Mouse (Mus musculus) R1 (cell line): ENCODE measurements at regions not wholly inside any gene's neighbourhood (a gene's known extent, or its start where the extent isn't known, plus 50 kb on each side); places are given as distances from the start of the nearest gene placed in this dataset.

Source experiments
- DNase-seq: peaks from one replicate; pipeline ENCODE4 v3.0.0-alpha.2; 2018; ENCODE audit warnings: low read depth, low spot score

GRCm38 (mm10) chr7:90059249-90059628 is 70.8 kb upstream of the Picalm start:
- DNase-seq = peak; percentile 37

GRCm38 (mm10) chr7:90059629-90060301 is 70.2 kb upstream of the Picalm start:
- DNase-seq = no peak

- DNase-seq = no peak
Measured at GRCm38 (mm10) chr7:90060343-90061175, 69.5 kb upstream of the Picalm start.

GRCm38 (mm10) chr7:90061701-90062100 is 68.3 kb upstream of the Picalm start:
- DNase-seq = no peak

GRCm38 (mm10) chr7:90062874-90063273 is 67.1 kb upstream of the Picalm start:
- DNase-seq = no peak

GRCm38 (mm10) chr7:90064198-90064597 is 65.8 kb upstream of the Picalm start:
- DNase-seq = no peak

GRCm38 (mm10) chr7:90065269-90065955 is 64.6 kb upstream of the Picalm start:
- no peak for DNase-seq

GRCm38 (mm10) chr7:90066275-90066674 is 63.7 kb upstream of the Picalm start:
- no peak for DNase-seq

- no peak for DNase-seq
Measured at GRCm38 (mm10) chr7:90067961-90068665, 61.9 kb upstream of the Picalm start.

GRCm38 (mm10) chr7:90070267-90070666 is 59.7 kb upstream of the Picalm start:
- no peak for DNase-seq

GRCm38 (mm10) chr7:90073865-90074264 is 56.1 kb upstream of the Picalm start:
- no peak for DNase-seq

GRCm38 (mm10) chr7:90074592-90074991 is 55.4 kb upstream of the Picalm start:
- DNase-seq = no peak

- DNase-seq = no peak
Measured at GRCm38 (mm10) chr7:90077565-90077964, 52.4 kb upstream of the Picalm start.

- DNase-seq = no peak
Measured at GRCm38 (mm10) chr7:90080083-90080772, 49.8 kb upstream of the Picalm start.
